Mouse (Mus musculus): Measurements from ENCODE around the gene Fam49a.

GRCm38 (mm10) chr12:12356946-12357345 is 95.0 kb downstream of the Fam49a start:
- no peak for TF ChIP-seq GATA1 (IDR thresholded peaks at IDR 0.05; ENCODE audit: borderline replicate concordance, low read length)
- TF ChIP-seq FLI1 (IDR thresholded peaks at IDR 0.05; ENCODE audit: low read length): no peak

All from megakaryocyte, embryonic 14.5 days (primary cell).